Mouse (Mus musculus): ENCODE measurements around the gene Gorab. TPM values are rescaled to one million over a fixed set of nuclear protein-coding genes. Genes with fewer than 3 reads are reported as not detected.

Gorab gene
- polyA plus RNA-seq, 1 experiment from 2014 or later, result 19.6 TPM

DNA sequence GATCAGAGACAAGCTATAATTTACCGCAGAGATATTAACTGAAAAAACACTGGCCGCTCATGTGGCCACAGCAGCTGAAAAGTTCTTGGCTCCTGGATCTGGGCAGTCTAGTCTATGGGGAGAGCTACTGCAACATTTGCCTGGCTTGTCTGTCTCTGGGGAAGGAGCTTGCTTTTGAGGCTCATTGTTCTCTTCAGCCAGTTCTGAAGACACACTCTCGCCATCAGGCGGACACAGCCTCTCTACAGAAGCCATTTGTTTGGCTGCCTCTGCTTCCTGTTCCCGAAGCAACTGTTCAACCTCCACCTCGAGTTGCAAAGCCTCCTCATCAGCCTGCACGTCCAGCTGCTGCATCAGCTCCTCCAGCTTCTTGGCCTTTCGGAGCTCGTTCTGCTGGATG lies 17.3 kb downstream of the Gorab start:
- Histone ChIP-seq H3K4me2 (ENCODE audit: low read depth, low read length) (no peak overlapping the region), H3K4me3 (ENCODE audit: low read depth, low read length) (no peak overlapping the region), H3K9ac (replicated peaks; ENCODE audit: low read depth, low read length) (no peak overlapping the region), H3K9me3 (ENCODE audit: control insufficient read depth, low read length) (no peaks in the 10 kb centered on the region), H3K36me3 (ENCODE audit: control insufficient read depth, insufficient read depth, low read length) (peaks cover 8% of the 10 kb centered on the region), H3K27ac (ENCODE audit: low read depth, low read length) (no peak overlapping the region), H3K4me1 (ENCODE audit: control insufficient read depth, insufficient read depth, low read length) (no peaks in the 10 kb centered on the region), H3K27me3 (ENCODE audit: control insufficient read depth, insufficient read depth, low read length) (no peaks in the 10 kb centered on the region)
- 86% methylated on average over 9 of the region's 9 CpGs for WGBS
- no peak for ATAC-seq (ENCODE audit: low read depth)

DNA sequence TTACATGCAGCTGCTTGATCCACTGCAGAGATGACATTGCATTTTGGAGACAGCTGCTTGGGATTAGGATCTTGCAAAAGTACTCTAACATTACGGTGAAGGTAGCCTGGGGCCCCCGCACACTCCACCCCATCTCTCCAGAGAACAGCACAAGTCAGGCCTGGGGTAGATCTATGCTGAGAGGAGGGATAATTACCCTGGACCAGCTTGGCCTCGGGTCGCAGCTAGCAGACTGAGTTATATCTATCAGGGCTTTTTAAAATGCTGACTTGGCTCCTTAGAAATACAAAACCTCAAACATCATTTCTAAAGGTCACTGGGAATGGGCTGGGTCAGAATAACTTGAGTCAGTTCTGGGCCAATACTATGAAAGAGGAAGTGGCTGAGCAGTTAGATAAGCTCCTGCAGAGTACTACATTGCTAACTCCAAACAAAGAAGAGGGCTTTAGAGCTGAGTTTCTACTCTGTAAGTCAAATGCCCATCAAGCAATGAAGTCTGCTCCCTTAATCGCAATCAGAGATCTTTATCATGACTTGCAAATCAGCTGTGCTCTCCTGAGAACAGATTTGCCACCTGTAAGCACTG lies 19.9 kb downstream of the Gorab start:
- H3K4me3 ChIP-seq (ENCODE audit: low read depth, low read length), result no peak overlapping the region
- 83% methylated on average over 5 of the region's 5 CpGs for WGBS
- ATAC-seq (ENCODE audit: low read depth), result no peak

DNA sequence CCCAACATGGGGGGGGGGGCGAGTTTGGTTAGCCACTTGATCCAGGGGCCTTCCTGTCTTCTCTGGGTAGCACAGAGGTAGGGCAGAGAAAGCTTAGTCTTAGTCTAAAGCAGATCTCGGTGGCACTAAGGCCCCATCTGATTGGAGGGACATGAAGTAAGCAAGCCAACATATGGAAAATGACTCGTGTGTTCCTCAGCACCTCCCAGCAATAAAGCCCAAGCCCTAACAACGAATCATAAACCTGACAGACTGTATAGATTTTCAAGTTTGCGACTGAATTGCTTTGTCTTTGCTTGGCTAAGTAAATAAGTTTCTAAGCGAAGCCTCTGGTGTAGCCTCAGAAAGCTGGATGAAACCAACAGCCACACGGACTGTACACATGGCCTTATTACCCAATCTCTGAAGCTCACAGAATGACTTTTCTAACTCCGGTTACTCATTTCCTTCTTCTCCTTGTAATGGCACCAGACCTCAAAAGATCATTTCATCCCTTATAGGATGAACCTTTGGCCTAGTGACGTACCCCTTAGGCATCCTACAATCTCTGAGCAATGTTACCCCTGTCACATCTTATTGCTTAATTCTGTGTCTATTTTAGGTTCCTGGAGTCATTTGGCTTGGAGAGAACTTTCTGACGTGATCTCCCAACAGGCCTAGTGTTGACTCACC lies 21.3 kb downstream of the Gorab start:
- 92% methylated on average over 10 of the region's 10 CpGs for WGBS
- H3K9me3 ChIP-seq (ENCODE audit: control insufficient read depth, low read length), result no peaks in the 10 kb centered on the region
- peaks cover 4% of the 10 kb centered on the region for H3K36me3 ChIP-seq (ENCODE audit: control insufficient read depth, insufficient read depth, low read length)
- H3K9ac ChIP-seq (replicated peaks; ENCODE audit: low read depth, low read length), result no peak overlapping the region
- no peak overlapping the region for H3K27ac ChIP-seq (ENCODE audit: low read depth, low read length)
- no peaks in the 10 kb centered on the region for H3K27me3 ChIP-seq (ENCODE audit: control insufficient read depth, insufficient read depth, low read length)
- H3K4me1 ChIP-seq (ENCODE audit: control insufficient read depth, insufficient read depth, low read length), result no peaks in the 10 kb centered on the region
- ATAC-seq (ENCODE audit: low read depth), result no peak
- no peak overlapping the region for H3K4me3 ChIP-seq (ENCODE audit: low read depth, low read length)
- no peak overlapping the region for H3K4me2 ChIP-seq (ENCODE audit: low read depth, low read length)

More for the DNA sequence above, 19.9 kb downstream of the Gorab start:
- H3K9ac ChIP-seq (replicated peaks; ENCODE audit: low read depth, low read length), result no peak overlapping the region
- H3K4me1 ChIP-seq (ENCODE audit: control insufficient read depth, insufficient read depth, low read length), result no peaks in the 10 kb centered on the region
- H3K27me3 ChIP-seq (ENCODE audit: control insufficient read depth, insufficient read depth, low read length), result no peaks in the 10 kb centered on the region
- no peaks in the 10 kb centered on the region for H3K9me3 ChIP-seq (ENCODE audit: control insufficient read depth, low read length)
- H3K4me2 ChIP-seq (ENCODE audit: low read depth, low read length), result no peak overlapping the region
- peaks cover 4% of the 10 kb centered on the region for H3K36me3 ChIP-seq (ENCODE audit: control insufficient read depth, insufficient read depth, low read length)
- no peak overlapping the region for H3K27ac ChIP-seq (ENCODE audit: low read depth, low read length)

DNA sequence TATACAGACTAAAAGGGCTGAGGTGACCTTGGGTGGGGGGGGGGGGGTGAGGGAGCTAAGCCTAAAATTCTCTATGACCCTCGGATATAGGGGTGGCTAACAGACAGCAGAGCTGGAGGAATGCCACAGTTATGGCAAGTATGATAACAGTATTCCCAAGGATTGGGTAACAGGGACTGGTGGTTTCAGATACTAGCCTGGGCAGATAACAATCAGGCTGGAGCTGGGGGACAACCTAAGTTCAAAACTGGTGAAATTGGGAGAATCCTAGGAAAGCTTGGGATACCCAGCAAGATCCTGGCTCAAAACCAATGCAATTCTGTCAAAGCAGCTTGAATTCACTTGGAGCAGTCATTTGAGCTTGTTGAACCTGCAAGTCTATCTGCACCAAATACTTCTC lies 22.9 kb downstream of the Gorab start:
- no peaks in the 10 kb centered on the region for H3K4me1 ChIP-seq (ENCODE audit: control insufficient read depth, insufficient read depth, low read length)
- 100% methylated on average over 1 of the region's 1 CpGs for WGBS
- H3K4me3 ChIP-seq (ENCODE audit: low read depth, low read length), result no peak overlapping the region
- H3K27me3 ChIP-seq (ENCODE audit: control insufficient read depth, insufficient read depth, low read length), result no peaks in the 10 kb centered on the region
- ATAC-seq (ENCODE audit: low read depth), result no peak
- no peaks in the 10 kb centered on the region; the same call in 1 of the 2 replicates for H3K36me3 ChIP-seq (ENCODE audit: control insufficient read depth, insufficient read depth, low read length)
- no peaks in the 10 kb centered on the region for H3K9me3 ChIP-seq (ENCODE audit: control insufficient read depth, low read length)
- no peak overlapping the region for H3K27ac ChIP-seq (ENCODE audit: low read depth, low read length)
- H3K4me2 ChIP-seq (ENCODE audit: low read depth, low read length), result no peak overlapping the region
- H3K9ac ChIP-seq (replicated peaks; ENCODE audit: low read depth, low read length), result no peak overlapping the region

DNA sequence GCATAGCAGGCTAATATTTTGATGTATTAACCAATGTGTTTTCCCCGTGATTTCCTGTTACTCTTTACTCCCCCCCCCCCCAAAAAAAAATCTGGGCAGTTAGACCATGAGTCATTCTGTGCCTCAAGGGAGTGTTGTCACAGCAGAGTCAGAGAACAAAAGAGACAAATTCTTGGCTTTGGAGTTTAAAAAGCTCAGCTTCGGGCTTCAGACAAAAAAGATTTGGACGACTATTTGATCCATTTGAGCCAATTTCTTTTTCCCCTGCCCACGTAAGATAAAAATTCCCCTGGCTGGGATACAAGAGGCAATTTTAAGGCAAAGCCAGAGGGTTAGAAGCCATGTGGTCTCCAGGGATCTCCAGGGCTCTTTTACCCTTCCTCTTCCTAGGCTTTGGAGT lies 23.4 kb downstream of the Gorab start:
- no peak for ATAC-seq (ENCODE audit: low read depth)
- no peak overlapping the region for H3K4me2 ChIP-seq (ENCODE audit: low read depth, low read length)
- no peaks in the 10 kb centered on the region for H3K27me3 ChIP-seq (ENCODE audit: control insufficient read depth, insufficient read depth, low read length)
- H3K9me3 ChIP-seq (ENCODE audit: control insufficient read depth, low read length), result no peaks in the 10 kb centered on the region
- no peak overlapping the region for H3K27ac ChIP-seq (ENCODE audit: low read depth, low read length)
- H3K9ac ChIP-seq (replicated peaks; ENCODE audit: low read depth, low read length), result no peak overlapping the region
- 51% methylated on average over 4 of the region's 4 CpGs for WGBS
- no peaks in the 10 kb centered on the region for H3K4me1 ChIP-seq (ENCODE audit: control insufficient read depth, insufficient read depth, low read length)
- H3K4me3 ChIP-seq (ENCODE audit: low read depth, low read length), result no peak overlapping the region
- H3K36me3 ChIP-seq (ENCODE audit: control insufficient read depth, insufficient read depth, low read length), result no peaks in the 10 kb centered on the region

DNA sequence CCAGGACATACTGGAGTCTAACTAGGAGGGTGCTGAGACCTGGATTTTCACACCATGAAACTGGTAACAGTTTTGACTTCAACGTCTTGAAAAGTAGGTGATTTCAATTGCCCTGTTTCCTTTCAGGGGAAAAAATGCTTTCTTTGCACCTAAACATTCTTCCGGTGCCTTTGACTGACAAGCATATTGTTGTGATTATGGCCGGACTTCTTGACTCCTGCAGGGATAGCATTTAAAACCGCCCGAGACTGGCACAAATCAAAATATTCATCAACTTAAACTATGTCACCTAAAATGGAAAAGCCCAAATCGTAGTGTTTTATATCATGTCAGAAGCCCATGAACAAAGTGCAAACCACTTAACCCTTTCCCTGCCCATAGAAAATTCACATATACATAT lies 25.5 kb downstream of the Gorab start:
- Histone ChIP-seq H3K4me1 (ENCODE audit: control insufficient read depth, insufficient read depth, low read length) (no peaks in the 10 kb centered on the region), H3K27ac (ENCODE audit: low read depth, low read length) (no peak overlapping the region), H3K4me2 (ENCODE audit: low read depth, low read length) (no peak overlapping the region), H3K4me3 (ENCODE audit: low read depth, low read length) (no peak overlapping the region), H3K9me3 (ENCODE audit: control insufficient read depth, low read length) (no peaks in the 10 kb centered on the region), H3K9ac (replicated peaks; ENCODE audit: low read depth, low read length) (no peak overlapping the region), H3K36me3 (ENCODE audit: control insufficient read depth, insufficient read depth, low read length) (no peaks in the 10 kb centered on the region), H3K27me3 (ENCODE audit: control insufficient read depth, insufficient read depth, low read length) (no peaks in the 10 kb centered on the region)
- 71% methylated on average over 6 of the region's 6 CpGs for WGBS
- no peak for ATAC-seq (ENCODE audit: low read depth)

DNA sequence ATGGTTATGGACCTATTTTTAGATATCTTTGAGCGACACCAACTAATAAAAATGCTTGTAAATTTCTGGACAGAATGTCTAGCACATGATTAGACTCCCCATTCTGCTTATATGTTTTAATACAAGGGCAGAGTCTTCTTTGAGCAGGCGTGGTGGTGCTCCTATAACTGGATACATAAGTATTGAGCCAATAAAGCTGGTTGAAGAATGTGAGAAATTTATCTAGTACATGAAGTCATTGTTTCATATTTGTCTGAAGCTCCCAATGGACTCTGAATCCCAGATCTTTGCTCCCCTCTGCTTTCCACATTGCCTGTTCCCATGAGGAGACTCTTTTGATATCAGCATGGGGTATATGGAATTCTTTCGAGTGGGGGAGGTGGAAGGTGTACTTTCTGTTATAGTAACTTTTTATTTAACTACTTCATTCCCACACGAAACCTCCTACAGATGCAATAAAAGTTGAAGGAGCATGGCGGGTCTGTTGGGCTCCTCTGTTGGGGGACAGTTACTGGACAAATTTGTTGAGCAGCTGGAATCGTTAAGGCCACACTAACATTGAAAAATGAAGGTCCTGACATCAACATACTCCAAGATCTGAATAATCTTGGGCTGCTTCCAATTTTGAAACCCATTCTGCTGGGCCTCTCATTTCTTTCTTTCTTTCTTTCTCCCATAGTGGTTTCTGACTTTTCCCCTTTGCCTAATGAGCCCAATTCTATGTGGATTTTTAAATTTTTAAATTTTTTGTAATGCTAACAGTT lies 26.5 kb downstream of the Gorab start:
- no peaks in the 10 kb centered on the region for H3K27me3 ChIP-seq (ENCODE audit: control insufficient read depth, insufficient read depth, low read length)
- H3K4me3 ChIP-seq (ENCODE audit: low read depth, low read length), result no peak overlapping the region
- 85% methylated on average over 6 of the region's 6 CpGs for WGBS
- no peak overlapping the region for H3K4me2 ChIP-seq (ENCODE audit: low read depth, low read length)
- no peak for ATAC-seq (ENCODE audit: low read depth)
- H3K36me3 ChIP-seq (ENCODE audit: control insufficient read depth, insufficient read depth, low read length), result no peaks in the 10 kb centered on the region
- H3K9me3 ChIP-seq (ENCODE audit: control insufficient read depth, low read length), result no peaks in the 10 kb centered on the region
- no peak overlapping the region for H3K9ac ChIP-seq (replicated peaks; ENCODE audit: low read depth, low read length)
- no peak overlapping the region for H3K27ac ChIP-seq (ENCODE audit: low read depth, low read length)
- H3K4me1 ChIP-seq (ENCODE audit: control insufficient read depth, insufficient read depth, low read length), result no peaks in the 10 kb centered on the region

DNA sequence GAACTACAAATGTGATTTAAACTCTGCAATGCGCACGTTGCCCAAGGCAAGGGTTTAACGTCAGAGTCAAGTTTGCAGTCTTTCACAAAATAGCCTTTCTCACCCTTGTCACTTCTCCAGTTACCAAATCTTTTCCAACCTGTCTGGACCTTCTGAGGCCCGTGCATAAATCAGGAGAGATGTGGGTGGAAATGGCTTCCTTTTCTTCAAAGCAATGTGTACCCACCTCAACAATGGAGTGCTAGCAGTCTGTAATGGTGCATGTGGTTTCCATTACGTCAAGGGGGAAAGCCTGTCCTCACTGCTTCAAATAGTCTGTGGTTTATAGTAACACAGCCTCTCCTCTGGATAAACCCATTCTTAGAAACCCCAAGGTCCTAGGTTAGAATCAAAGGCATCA lies 29.0 kb downstream of the Gorab start:
- H3K4me1 ChIP-seq (ENCODE audit: control insufficient read depth, insufficient read depth, low read length), result no peaks in the 10 kb centered on the region
- no peaks in the 10 kb centered on the region for H3K27me3 ChIP-seq (ENCODE audit: control insufficient read depth, insufficient read depth, low read length)
- H3K9me3 ChIP-seq (ENCODE audit: control insufficient read depth, low read length), result no peaks in the 10 kb centered on the region
- H3K36me3 ChIP-seq (ENCODE audit: control insufficient read depth, insufficient read depth, low read length), result no peaks in the 10 kb centered on the region
- no peak overlapping the region for H3K4me3 ChIP-seq (ENCODE audit: low read depth, low read length)
- H3K27ac ChIP-seq (ENCODE audit: low read depth, low read length), result no peak overlapping the region
- ATAC-seq (ENCODE audit: low read depth), result no peak
- WGBS, result 77% methylated on average over 5 of the region's 5 CpGs
- no peak overlapping the region for H3K9ac ChIP-seq (replicated peaks; ENCODE audit: low read depth, low read length)
- H3K4me2 ChIP-seq (ENCODE audit: low read depth, low read length), result no peak overlapping the region

DNA sequence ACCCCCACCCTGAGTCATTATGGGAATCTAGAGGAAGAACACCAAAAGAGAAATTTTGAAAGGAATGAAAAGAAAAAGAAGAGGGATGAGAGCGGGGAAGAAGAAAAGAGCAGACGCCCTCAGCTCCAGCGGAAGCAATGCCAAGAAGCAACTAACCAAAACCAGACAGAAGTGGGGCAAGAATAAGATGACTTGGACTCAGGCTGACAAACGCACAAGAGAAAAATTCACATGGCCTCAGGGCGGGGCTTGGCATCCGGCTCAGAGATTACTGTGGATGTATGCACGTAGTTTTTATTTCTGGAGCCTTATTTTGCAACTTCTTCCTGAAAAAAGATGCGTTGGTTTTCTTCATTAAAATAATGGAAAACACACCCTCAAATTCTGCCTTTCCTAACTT lies 41.3 kb downstream of the Gorab start:
- H3K27me3 ChIP-seq (ENCODE audit: control insufficient read depth, insufficient read depth, low read length), result no peaks in the 10 kb centered on the region
- no peak overlapping the region for H3K4me2 ChIP-seq (ENCODE audit: low read depth, low read length)
- 81% methylated on average over 8 of the region's 8 CpGs for WGBS
- no peaks in the 10 kb centered on the region for H3K9me3 ChIP-seq (ENCODE audit: control insufficient read depth, low read length)
- no peaks in the 10 kb centered on the region for H3K4me1 ChIP-seq (ENCODE audit: control insufficient read depth, insufficient read depth, low read length)
- ATAC-seq (ENCODE audit: low read depth), result no peak
- no peak overlapping the region for H3K9ac ChIP-seq (replicated peaks; ENCODE audit: low read depth, low read length)
- no peak overlapping the region for H3K27ac ChIP-seq (ENCODE audit: low read depth, low read length)
- no peak overlapping the region for H3K4me3 ChIP-seq (ENCODE audit: low read depth, low read length)
- no peaks in the 10 kb centered on the region for H3K36me3 ChIP-seq (ENCODE audit: control insufficient read depth, insufficient read depth, low read length)

Data from neural tube, embryonic 14.5 days (tissue).